Mouse (Mus musculus): ENCODE measurements at regions not wholly inside any gene's neighbourhood (a gene's known extent, or its start where the extent isn't known, plus 50 kb on each side); places are given as distances from the start of the nearest gene placed in this dataset.

DNA sequence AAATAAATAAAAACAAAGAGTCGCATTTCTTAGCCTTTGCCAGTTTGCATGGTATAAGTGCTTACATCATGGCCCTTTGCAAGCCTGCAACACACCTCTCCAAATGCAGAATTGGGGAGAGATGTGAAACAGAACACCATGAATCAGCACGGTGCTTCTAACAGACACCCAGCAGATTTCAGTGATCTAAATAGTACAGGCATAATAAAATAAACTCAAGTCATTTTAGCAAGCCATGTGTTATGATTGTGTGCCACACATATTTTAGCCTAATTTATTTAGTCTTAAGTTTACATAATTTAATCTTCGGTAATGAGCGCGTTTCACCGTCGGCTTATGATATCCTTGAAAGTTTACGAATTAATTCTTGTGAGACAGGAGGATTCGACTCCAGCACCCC is 189.6 kb downstream of the Rnd3 start:
- no peak for TF ChIP-seq CTCF (IDR thresholded peaks at IDR 0.05; ENCODE audit: borderline replicate concordance, insufficient read depth, low read length)
- TF ChIP-seq POLR2A (IDR thresholded peaks at IDR 0.05; ENCODE audit: low read depth, low read length): no peak
